Mouse (Mus musculus) small intestine, adult 2 months (tissue): ENCODE data around the gene Ltbp3.

Experiments used
- CTCF ChIP-seq: fragments of 200-500 bp; IDR thresholded peaks from 2 replicates; pipeline ENCODE4 v1.5.1; 2012; ENCODE audit warnings: low read depth, mild to moderate bottlenecking, control low read depth, inconsistent platforms, low read length, moderate library complexity, mixed read lengths; ENCODE audit not compliant: insufficient replicate concordance, insufficient read length; ENCODE audit errors: extremely low read depth
- POLR2A ChIP-seq: fragments of 200-500 bp; IDR thresholded peaks from 2 replicates; pipeline ENCODE4 v1.6.1; 2012; ENCODE audit warnings: low read depth, mild to moderate bottlenecking, control low read depth, inconsistent platforms, low read length, moderate library complexity

GRCm38 (mm10) chr19:5692086-5692912, 48.4 kb upstream of the Ltbp3 start:
- TF ChIP-seq POLR2A (no peak), CTCF (no peak)
